Mouse (Mus musculus) cerebellum, adult 2 months (tissue): ENCODE results near the gene Lonp2.

Source experiments
- CTCF ChIP-seq: fragments of 200-500 bp; IDR thresholded peaks from 2 replicates; pipeline ENCODE4 v1.5.1; 2011; ENCODE audit warnings: low read depth, mild to moderate bottlenecking, control low read depth, low read length, moderate library complexity, borderline replicate concordance; ENCODE audit not compliant: insufficient read depth
- POLR2A ChIP-seq: fragments of 200-500 bp; IDR thresholded peaks from 2 replicates; pipeline ENCODE4 v1.6.1; 2011; ENCODE audit warnings: low read length, control low read depth, borderline replicate concordance; ENCODE audit not compliant: insufficient read depth

- no peak for TF ChIP-seq CTCF
- TF ChIP-seq POLR2A = no peak
Observed at GRCm38 (mm10) chr8:86623551-86623910, 312 bp upstream of the Lonp2 start.
